Mouse (Mus musculus) midbrain, embryonic 16.5 days (tissue): ENCODE results near the gene Dtx3. TPM values are rescaled to one million over a fixed set of nuclear protein-coding genes. Genes with fewer than 3 reads are reported as not detected.

ENCODE experiments used
- ATAC-seq: fragments of 200-750 bp; cut with Nextera tagmentation; 2 replicates; pipeline ENCODE4 v1.8.0; 2017; ENCODE audit warnings: moderate TSS enrichment
- H3K27ac ChIP-seq: fragments of 300-500 bp; sonication (generic); 2 replicates; pipeline ENCODE4 v1.5.1; 2014; ENCODE audit warnings: mild to moderate bottlenecking, low read length, mixed read lengths
- H3K27me3 ChIP-seq: fragments of 300-500 bp; sonication (generic); 2 replicates; pipeline ENCODE4 v1.6.1; 2014; ENCODE audit warnings: low read depth, low read length, mixed read lengths; ENCODE audit not compliant: control insufficient read depth, insufficient read depth
- H3K36me3 ChIP-seq: fragments of 300-500 bp; sonication (generic); 2 replicates; pipeline ENCODE4 v1.6.1; 2014; ENCODE audit warnings: mild to moderate bottlenecking, low read length, moderate library complexity, mixed read lengths; ENCODE audit not compliant: control insufficient read depth, insufficient read depth
- H3K4me1 ChIP-seq: fragments of 300-500 bp; sonication (generic); 2 replicates; pipeline ENCODE4 v1.6.1; 2014; ENCODE audit warnings: mild to moderate bottlenecking, low read length, mixed read lengths; ENCODE audit not compliant: control insufficient read depth, insufficient read depth
- H3K4me2 ChIP-seq: fragments of 300-500 bp; sonication (generic); 2 replicates; pipeline ENCODE4 v1.6.1; 2014; ENCODE audit warnings: mild to moderate bottlenecking, low read length, mixed read lengths
- H3K4me3 ChIP-seq: fragments of 300-500 bp; sonication (generic); 2 replicates; pipeline ENCODE4 v1.5.1; 2014; ENCODE audit warnings: low read depth, mild to moderate bottlenecking, low read length, moderate library complexity, mixed read lengths
- H3K9ac ChIP-seq: fragments of 300-500 bp; sonication (generic); 2 replicates; pipeline ENCODE4 v1.6.1; 2014; ENCODE audit warnings: low read depth, low read length, mixed read lengths
- H3K9me3 ChIP-seq: fragments of 300-500 bp; sonication (generic); replicated peaks from 2 replicates; pipeline ENCODE4 v1.6.1; 2014; ENCODE audit warnings: mild to moderate bottlenecking, low read length, mixed read lengths; ENCODE audit not compliant: control insufficient read depth, poor library complexity, severe bottlenecking
- WGBS: fragments of 180-500 bp; shearing (Covaris S2); extraction: QIAGEN DNeasy Blood & Tissue Kit; methylation state at CpG from one replicate; pipeline ENCODE4 v1.1.7; 2014; 5-methylcytosine and 5-hydroxymethylcytosine counted together
- polyA plus RNA-seq: library from polyadenylated mRNA; unstranded; fragments of >200 nt; fragmentation: Nextera tagmentation; extraction: Ambion mirVana; gene quantifications from 2 replicates; pipeline ENCODE4 v1.2.1, GENCODE M21; 2015

The Dtx3 gene
- polyA plus RNA-seq, 1 experiment from 2014 or later: 255 TPM

DNA sequence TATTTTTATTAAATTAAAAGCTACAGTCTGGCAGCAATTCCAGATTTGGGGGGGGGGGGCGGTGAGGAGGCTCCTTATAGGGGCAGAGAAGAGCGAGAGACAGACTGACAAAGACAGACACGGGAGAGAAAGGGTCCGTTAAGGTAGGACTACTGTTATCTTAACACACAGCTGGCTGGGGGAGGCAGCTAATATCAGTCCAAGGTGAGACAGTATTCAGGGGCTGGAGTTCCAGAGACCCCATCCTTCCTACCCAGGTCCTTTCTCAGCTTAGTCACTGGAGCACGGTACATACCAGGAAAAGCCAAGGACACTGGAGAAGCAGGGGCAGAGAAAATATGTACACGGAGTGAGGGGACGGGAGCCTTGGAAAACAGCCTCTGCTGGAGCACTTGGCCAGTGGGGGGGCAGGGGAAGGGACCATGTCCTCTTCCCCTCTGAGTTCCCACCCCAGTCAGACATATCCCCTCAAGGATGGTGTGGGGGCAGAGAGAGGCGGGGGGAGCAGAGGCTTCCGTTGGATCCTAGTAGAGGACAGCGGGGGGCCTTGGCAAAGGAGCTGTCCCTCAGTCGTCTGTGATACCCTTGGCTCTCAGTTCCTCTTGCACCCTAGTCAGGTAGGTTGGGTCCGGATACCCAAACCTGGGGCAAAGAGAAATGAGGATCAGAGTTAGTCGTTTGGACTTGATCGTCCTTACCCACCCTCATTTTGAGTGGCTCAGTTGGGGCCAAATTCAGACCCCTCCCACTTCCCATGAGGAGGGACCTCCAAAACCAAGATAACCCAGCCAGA lies 4.9 kb downstream of the Dtx3 start:
- no peak for ATAC-seq
- 36% methylated on average over 14 of the region's 14 CpGs for WGBS

GRCm38 (mm10) chr10:127189651-127190381 lies 5.7 kb downstream of the Dtx3 start, which contains the start of gene Arhgef25:
Gene Arhgef25, minus strand, starts transcription at chr10:127190083.
- Histone ChIP-seq H3K27ac (peak within 1 kb of the TSS; percentile 58; the same call in 1 of the 2 replicates), H3K9me3 (no peaks in the 10 kb centered on the region), H3K36me3 (peaks cover 14% of the 10 kb centered on the region), H3K4me3 (peak within 1 kb of the TSS; percentile 67), H3K9ac (peak within 1 kb of the TSS; percentile 86), H3K4me2 (peak within 1 kb of the TSS; percentile 93), H3K27me3 (no peaks in the 10 kb centered on the region), H3K4me1 (peaks cover 25% of the 10 kb centered on the region)
- 5% methylated on average over 34 of the region's 35 CpGs for WGBS
- no peak for ATAC-seq

More for the DNA sequence above, 4.9 kb downstream of the Dtx3 start:
- Histone ChIP-seq H3K27ac (no peak overlapping the region), H3K4me3 (no peak overlapping the region), H3K27me3 (no peaks in the 10 kb centered on the region), H3K4me1 (peaks cover 26% of the 10 kb centered on the region), H3K9me3 (no peaks in the 10 kb centered on the region), H3K4me2 (no peak overlapping the region), H3K9ac (no peak overlapping the region), H3K36me3 (peaks cover 14% of the 10 kb centered on the region)

DNA sequence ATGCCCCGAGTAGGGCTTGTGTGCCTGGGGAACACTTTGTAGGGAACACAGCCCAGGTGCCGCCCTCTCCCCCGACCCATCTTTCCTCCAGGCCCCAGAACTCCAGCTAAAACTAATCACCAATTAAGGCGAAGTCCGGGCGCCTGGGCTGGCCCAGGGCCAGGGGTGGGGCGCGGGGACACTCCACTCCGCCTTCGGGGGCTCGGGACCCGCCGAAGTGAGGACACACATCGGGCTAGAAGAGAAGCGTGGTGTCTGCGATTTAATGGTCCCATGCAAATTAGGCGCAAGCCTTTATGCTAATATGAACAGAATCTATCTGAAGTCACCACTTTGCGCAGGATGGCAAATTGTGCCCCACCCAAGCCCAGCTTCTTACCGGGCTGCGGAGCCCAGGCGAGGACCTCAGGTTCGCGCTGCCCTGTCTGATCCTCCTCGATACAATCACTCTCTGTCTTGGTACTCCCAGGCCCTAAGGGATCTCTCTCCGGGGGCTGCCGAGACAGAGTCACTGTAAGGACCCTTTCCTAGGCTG lies 6.3 kb downstream of the Dtx3 start:
- Histone ChIP-seq H3K9me3 (no peaks in the 10 kb centered on the region), H3K27me3 (no peaks in the 10 kb centered on the region), H3K4me2 (peak overlapping the region; percentile 93), H3K36me3 (peaks cover 14% of the 10 kb centered on the region), H3K27ac (peak overlapping the region; percentile 58; the same call in 1 of the 2 replicates), H3K9ac (peak overlapping the region; percentile 86), H3K4me1 (peaks cover 18% of the 10 kb centered on the region), H3K4me3 (peak overlapping the region; percentile 67)
- ATAC-seq: peak; percentile 8; the same call in 1 of the 2 replicates
- WGBS: under 1% methylated on average over 26 of the region's 26 CpGs

GRCm38 (mm10) chr10:127188465-127189115 lies 6.9 kb downstream of the Dtx3 start:
- Histone ChIP-seq H3K4me1 (peaks cover 18% of the 10 kb centered on the region), H3K27me3 (no peaks in the 10 kb centered on the region), H3K4me2 (peak overlapping the region; percentile 93), H3K9ac (peak overlapping the region; percentile 86), H3K4me3 (peak overlapping the region; percentile 67), H3K27ac (peak overlapping the region; percentile 58), H3K36me3 (peaks cover 14% of the 10 kb centered on the region), H3K9me3 (no peaks in the 10 kb centered on the region)
- 0% methylated on average over 41 of the region's 46 CpGs for WGBS
- ATAC-seq: peak; percentile 73

GRCm38 (mm10) chr10:127188079-127188453 lies 7.5 kb downstream of the Dtx3 start:
- no peaks in the 10 kb centered on the region for H3K9me3 ChIP-seq
- 0% methylated on average over 15 of the region's 21 CpGs for WGBS
- peak overlapping the region; percentile 67 for H3K4me3 ChIP-seq
- peak overlapping the region; percentile 86 for H3K9ac ChIP-seq
- no peak for ATAC-seq
- H3K4me1 ChIP-seq: peaks cover 22% of the 10 kb centered on the region
- peak overlapping the region; percentile 39; the same call in 1 of the 2 replicates for H3K27ac ChIP-seq
- no peaks in the 10 kb centered on the region for H3K27me3 ChIP-seq
- H3K4me2 ChIP-seq: peak overlapping the region; percentile 93
- peaks cover 14% of the 10 kb centered on the region for H3K36me3 ChIP-seq

- Histone ChIP-seq H3K4me3 (peak overlapping the region; percentile 67), H3K36me3 (peaks cover 10% of the 10 kb centered on the region), H3K4me2 (peak overlapping the region; percentile 93), H3K9me3 (no peaks in the 10 kb centered on the region), H3K27me3 (no peaks in the 10 kb centered on the region), H3K4me1 (peaks cover 22% of the 10 kb centered on the region), H3K9ac (peak overlapping the region; percentile 86), H3K27ac (no peak overlapping the region)
- 35% methylated on average over 10 of the region's 10 CpGs for WGBS
- ATAC-seq: no peak
Observed at GRCm38 (mm10) chr10:127187371-127188078, 8.0 kb downstream of the Dtx3 start.

DNA sequence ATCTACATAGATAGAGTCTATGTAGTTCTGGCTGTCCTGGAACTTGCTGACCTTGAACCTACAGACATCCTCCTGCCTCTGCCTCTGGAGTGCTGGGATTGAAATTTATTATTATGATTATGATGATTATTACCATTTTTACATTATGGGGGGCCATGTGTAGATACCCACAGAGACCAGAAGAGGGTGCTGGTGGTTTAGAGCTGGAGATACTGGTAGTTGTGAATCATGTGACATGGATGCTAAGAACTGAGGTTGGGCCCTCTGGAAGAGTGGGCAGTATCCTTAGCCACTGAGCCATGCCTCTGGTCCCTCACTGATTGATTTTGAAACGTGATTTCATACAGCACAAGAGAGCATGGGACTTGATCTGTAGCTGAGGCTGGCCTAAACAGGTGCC lies 9.1 kb downstream of the Dtx3 start:
- Histone ChIP-seq H3K4me3 (no peak overlapping the region), H3K9ac (no peak overlapping the region), H3K27ac (no peak overlapping the region), H3K27me3 (no peaks in the 10 kb centered on the region), H3K9me3 (no peaks in the 10 kb centered on the region), H3K4me1 (peaks cover 22% of the 10 kb centered on the region), H3K36me3 (peaks cover 6% of the 10 kb centered on the region), H3K4me2 (no peak overlapping the region)
- WGBS: 86% methylated on average over 1 of the region's 1 CpGs
- no peak for ATAC-seq

- no peak overlapping the region for H3K4me2 ChIP-seq
- H3K4me1 ChIP-seq: peaks cover 22% of the 10 kb centered on the region
- WGBS: 87% methylated on average over 15 of the region's 15 CpGs
- H3K27me3 ChIP-seq: no peaks in the 10 kb centered on the region; the same call in 1 of the 2 replicates
- ATAC-seq: no peak
- H3K27ac ChIP-seq: no peak overlapping the region
- no peak overlapping the region for H3K4me3 ChIP-seq
- no peaks in the 10 kb centered on the region for H3K36me3 ChIP-seq
- H3K9ac ChIP-seq: no peak overlapping the region
- no peaks in the 10 kb centered on the region for H3K9me3 ChIP-seq
Observed at GRCm38 (mm10) chr10:127185506-127185905, 10.0 kb downstream of the Dtx3 start.
